Mouse (Mus musculus) liver, embryonic 14.5 days (tissue): ENCODE measurements at regions not wholly inside any gene's neighbourhood (a gene's known extent, or its start where the extent isn't known, plus 50 kb on each side); places are given as distances from the start of the nearest gene placed in this dataset.

ENCODE experiments used
- CTCF ChIP-seq: IDR thresholded peaks from 2 replicates; pipeline ENCODE4 v1.5.1; 2016; ENCODE audit warnings: antibody characterized with exemption, low read depth, control low read depth
- EP300 ChIP-seq: IDR thresholded peaks from 2 replicates; pipeline ENCODE4 v1.6.1; 2016; ENCODE audit warnings: antibody characterized with exemption, low read depth

DNA sequence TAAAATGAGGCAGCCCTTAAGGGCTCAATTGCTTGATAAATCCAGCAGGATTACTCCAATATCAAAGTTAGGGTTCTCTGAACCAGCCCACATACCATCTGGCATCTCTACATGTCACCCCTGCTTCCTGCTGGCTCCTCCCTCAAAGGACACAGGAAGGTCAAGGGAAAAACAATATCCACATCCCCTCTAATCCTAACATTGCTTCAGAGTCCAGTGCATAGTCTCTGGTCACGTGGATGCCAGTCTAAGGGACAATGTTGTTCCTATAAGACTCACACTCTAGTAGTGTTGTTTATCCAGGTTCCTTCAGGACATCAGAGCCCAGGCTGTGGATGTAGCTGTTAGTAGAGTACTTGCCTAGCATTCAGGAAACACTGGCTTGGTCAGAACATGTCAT lies 124.9 kb upstream of the Foxa2 start:
- no peak for TF ChIP-seq CTCF
- no peak for TF ChIP-seq EP300
